Mouse (Mus musculus): ENCODE data around the gene Pfn4.
"Not testable (repeated sequence)": the region's sequence is repeated elsewhere in the genome, so short reads cannot be mapped to it uniquely, and the experiment has no call there.

Gene Pfn4

GRCm38 (mm10) chr12:4784466-4784865 is 15.6 kb downstream of the Pfn4 start:
- no peak for DNase-seq (ENCODE audit: low spot score in 2 of 2)

GRCm38 (mm10) chr12:4788128-4788527 is 19.3 kb downstream of the Pfn4 start:
- DNase-seq (ENCODE audit: low spot score in 2 of 2) = not testable (repeated sequence)

- no peak for DNase-seq (ENCODE audit: low spot score in 2 of 2)
These were observed 24.9 kb downstream of the Pfn4 start for GRCm38 (mm10) chr12:4793718-4794117.

- DNase-seq (ENCODE audit: low spot score in 2 of 2) = not testable (repeated sequence)
These were observed 28.6 kb downstream of the Pfn4 start for GRCm38 (mm10) chr12:4797471-4797870.

- no peak for DNase-seq (ENCODE audit: low spot score in 2 of 2)
These were observed 42.2 kb downstream of the Pfn4 start for GRCm38 (mm10) chr12:4811036-4811435.

- DNase-seq (ENCODE audit: low spot score in 2 of 2) = no peak
These were observed 42.9 kb downstream of the Pfn4 start for GRCm38 (mm10) chr12:4811705-4812104.

- no peak for DNase-seq (ENCODE audit: low spot score in 2 of 2)
These were observed 44.8 kb downstream of the Pfn4 start for GRCm38 (mm10) chr12:4813636-4814035.

DNA sequence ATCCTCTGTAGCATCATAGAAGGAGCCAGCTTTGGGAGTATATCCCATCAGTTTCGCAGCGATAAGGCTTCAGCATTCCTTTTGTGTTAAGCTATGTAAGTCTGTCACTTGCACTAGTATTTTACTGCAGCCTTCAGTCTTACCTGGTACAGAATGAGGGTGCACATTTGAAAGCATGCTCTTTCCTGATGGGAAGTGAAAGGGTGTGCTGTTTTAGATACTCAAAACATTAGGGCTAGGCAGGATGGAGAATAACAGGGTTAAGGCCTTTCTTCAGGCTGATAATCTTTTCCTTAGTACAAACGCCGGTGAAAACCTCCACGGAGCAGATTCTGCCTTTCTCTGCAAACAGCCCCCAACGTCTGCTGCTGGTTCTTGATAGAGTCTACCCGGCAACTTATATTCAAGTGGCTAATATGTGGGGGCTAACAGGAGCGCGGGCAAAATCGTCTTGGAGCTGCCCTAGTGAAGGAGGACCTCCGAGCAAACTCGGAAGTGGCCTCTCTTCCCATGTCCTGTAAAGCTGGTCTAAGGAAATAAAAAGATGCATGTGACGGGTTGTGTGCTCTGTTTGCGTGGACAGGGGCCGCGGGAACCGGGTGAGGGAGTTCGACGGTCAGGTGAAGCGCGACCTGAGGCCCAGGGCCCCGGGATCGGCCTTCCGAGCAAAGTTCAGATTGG is 48.0 kb downstream of the Pfn4 start:
- no peak for DNase-seq (ENCODE audit: low spot score in 2 of 2)

GRCm38 (mm10) chr12:4817361-4818101 is 48.7 kb downstream of the Pfn4 start, which contains the start of gene Sf3b6:
Gene Sf3b6, plus strand, starts transcription at chr12:4817544.
- peak; percentile 99 for DNase-seq (ENCODE audit: low spot score in 2 of 2)

- no peak for DNase-seq (ENCODE audit: low spot score in 2 of 2)
These were observed 58.4 kb downstream of the Pfn4 start for GRCm38 (mm10) chr12:4827256-4827655.
